Mouse (Mus musculus): Measurements from ENCODE around the gene Tm7sf2.

Gene Tm7sf2

DNA sequence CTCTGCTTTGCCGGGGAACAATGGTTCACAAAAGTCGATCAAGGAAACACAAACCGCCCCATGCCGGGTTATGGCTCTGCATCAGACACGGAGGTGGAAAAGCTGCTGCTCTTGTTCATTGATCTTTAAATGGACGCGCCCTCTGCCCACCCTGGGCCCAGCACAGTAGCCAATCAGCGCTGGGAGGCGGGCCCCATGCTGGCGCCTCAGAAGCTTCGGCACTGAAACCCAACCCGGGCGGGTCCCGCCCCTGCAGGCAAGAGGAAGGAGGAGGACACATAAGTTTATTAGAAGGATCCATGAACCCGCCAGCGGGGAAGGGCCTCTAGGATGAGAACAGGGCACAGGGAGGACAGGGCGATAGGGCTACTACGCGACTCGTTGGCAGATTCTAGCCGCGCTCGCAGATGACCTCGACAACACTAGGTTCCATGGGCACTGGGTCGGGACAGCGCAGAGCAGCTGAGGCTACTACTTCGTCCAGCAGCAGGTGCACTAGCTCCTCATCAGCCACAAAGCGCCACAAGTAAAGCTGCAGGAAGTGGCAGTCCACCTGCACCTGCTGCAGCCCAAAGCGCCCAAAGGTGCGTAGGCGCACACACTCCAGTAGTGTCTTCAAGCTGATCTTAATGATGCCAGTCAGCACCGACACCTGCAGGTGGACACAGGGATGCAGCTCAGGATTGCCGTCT lies at the start of gene Tm7sf2:
TSS of gene Tm7sf2 (minus strand) at position 650 of the 692 bp plus-strand sequence.
- DNase-seq (ENCODE audit: low spot score in 2 of 2): peak; percentile 69 to 77

DNA sequence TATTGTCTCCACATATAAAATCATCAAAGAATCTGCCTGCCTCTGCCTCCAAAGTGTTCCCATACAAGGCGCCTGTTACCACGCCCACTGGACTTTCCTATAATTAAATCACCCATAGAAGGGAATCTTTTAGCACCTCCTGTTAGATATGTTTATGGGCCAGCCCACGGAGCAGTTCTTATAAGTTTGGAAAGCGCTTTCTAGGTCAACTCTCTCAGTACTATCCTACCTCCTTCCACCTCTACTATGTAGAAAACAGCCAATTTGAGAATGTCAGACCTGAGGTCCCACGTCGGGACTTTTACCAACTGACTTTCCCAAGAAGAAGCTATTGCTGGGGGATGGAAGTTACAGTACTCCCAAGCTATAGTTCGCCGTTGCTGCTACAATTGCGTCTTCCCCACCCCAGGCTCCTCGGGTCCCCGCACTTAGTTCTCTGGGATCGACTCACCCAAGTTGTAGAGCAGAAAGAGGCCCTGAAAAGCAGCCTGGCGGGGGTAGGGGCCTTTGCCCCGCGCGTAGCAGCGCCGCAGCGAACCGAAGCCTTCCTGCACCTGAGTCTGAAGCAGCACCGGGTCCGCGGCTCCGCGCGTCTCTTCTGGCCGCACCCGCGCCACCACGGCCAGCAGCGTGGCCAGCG lies 49.3 kb upstream of the Tm7sf2 start:
- DNase-seq (ENCODE audit: low spot score in 2 of 2): no peak

DNA sequence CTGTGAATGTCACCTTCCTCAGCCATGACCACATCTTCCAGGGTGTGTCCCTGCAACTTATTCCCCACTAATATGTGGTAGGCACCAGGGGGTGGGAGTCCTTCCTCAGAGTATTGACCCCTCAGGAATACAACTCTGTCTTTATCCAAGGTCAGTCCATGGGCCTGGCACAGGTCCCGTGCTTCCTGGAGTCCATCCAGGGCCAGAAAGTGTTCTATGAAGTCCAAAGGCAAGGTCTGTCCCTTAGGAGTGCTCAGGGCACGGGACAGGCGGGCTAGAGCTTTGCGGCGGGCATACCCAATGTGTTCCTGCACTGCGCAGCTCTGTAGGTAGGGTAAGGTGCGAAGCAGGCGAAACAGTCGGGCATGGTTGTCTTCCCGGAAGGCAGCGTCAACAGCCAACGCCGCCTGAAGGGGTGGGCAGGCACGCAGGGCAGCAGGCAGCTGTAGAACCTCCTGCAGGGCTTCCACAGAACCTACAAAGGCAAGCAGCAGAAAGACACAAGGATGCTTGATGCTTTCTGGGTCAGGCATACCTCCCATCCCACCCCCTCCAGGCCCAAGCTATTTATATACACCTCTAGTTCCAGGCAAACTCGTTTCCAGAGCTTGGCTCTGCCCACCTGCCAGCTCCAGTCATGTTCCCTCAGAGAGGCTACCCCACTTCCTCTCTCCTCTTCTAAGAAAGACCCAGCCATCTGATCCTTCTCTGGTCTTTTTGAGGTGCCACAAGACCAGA lies 48.1 kb upstream of the Tm7sf2 start:
- no peak for DNase-seq (ENCODE audit: low spot score in 2 of 2)

DNA sequence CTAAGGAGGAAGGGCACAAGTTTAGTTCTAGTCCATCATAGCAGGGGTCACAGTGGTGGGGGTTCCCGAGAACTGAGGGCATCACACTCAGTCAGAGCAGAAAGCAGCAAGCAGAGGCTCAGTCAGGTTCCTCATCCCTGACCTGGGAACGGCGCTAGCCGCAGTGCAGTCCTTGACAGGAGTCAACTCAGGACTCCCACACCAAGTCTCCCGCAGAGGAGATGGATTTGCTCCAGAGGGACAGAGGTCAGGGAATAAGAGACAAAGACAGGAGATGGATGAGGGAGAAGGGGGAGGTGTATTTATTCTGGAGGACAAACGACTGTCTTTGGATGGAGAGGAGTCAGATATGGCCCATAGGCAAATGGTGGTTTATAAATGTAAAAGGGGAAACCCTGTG lies 44.9 kb upstream of the Tm7sf2 start:
- DNase-seq (ENCODE audit: low spot score in 2 of 2): no peak

DNA sequence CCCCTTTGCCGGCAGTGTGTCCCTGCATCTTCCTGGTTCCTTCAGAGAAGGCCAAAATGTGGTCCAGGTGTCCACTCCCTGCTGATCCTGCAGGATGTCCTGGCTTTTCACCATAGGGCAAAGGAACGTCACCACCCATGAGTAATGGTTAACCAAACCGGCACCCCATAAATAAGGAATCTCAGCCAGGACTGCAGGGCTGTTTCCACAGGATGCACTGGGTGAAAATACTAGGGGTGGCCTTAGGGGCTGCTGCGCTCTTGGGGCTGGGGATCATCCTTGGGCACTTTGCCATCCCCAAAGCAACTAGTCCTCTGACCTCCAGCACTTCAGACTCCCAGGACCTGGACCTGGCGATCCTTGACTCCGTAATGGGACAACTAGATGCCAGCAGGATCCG lies 37.4 kb upstream of the Tm7sf2 start, which contains the start of gene Naaladl1:
TSS of gene Naaladl1 (plus strand) at position 197 of the 400 bp plus-strand sequence.
- DNase-seq (ENCODE audit: low spot score in 2 of 2): no peak

DNA sequence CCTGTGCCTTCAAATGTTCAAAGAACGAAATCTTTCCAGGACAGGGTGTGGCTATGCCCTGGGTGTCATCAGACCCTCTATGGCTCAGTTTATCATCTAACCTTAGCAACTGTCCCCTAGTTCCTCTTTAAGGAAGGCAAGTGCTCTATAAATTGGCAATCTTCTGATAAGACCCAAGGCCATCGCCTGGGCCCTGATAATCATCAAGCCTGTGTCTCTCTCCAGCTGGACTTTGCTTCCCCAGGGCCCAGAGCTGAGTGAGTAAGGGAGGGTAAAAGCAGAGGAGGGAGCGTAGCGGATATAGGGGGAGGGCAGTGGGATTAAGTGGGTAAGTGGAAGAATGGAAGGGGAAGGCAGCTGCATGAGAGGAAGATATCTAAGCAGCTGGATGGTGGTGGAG lies 36.3 kb upstream of the Tm7sf2 start:
- DNase-seq (ENCODE audit: low spot score in 2 of 2): no peak

DNA sequence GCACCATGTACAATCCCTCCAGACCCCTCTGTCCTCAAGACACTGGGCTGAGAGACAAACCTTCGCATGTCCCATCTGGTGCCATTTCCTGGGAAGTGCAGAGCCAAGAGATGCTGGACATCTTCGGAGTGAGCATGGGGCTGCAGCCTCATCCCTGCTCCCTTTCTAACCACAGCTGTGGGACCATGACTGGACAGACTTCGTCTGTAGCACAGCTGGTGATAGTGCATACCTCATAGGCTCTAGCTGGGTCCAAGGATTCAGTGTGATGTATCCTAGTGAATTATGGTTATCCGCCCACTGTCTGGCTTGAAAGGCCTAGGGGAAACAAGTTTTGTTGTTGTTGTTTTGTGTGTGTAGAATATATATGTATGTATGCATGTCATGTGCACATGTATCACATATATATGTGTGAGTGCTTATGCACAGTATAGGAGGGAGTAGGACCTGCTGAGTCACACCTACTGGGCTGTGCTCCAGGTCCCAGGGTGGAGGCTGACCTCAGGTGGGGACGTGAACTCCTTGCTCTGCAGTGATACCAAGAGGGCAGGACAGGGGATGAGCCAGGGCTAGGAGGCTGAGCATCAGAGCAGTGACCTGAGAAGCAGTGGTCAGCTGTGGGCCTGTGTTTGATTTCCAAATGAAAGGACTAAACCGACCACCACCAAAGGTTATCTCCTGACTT lies 34.1 kb upstream of the Tm7sf2 start:
- no peak for DNase-seq (ENCODE audit: low spot score in 2 of 2)

DNA sequence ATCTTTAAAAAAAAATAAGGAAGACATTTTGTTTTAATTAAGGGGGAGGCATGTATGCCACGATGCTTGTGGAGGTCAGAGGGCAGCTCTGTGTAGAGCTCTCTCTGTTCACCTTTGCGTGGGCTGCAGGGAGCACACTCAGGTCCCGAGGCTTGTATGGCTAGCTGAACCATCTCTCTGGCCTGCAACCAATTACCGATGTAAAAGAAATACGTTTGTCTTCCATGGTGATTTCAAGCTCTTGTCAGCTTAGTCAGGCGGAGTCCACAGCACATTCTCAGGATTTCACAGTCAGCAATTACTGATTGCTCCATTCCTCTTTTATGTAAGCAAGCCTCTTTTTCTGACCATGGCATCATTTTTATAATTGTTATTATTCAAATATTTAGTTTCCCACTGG lies 33.0 kb upstream of the Tm7sf2 start:
- no peak for DNase-seq (ENCODE audit: low spot score in 2 of 2)

DNA sequence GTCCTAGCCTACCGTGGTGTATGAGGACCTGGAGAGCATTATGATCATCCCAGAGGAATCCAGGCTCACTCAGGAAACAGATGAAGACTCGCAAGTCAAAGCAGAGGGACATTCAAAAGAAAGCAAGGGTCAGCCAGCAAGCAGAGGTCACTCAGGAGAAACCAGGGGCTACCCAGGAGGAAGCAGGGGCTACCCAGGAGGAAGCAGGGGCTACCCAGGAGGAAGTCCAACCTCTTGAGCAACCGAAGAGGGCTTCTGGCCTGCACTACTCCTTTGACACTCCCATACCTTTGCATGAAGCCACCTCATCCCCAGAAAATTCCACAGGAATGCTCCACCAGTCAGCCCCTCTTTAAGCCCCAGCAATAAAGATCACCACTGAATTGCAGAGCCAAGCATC lies 29.7 kb upstream of the Tm7sf2 start:
- no peak for DNase-seq (ENCODE audit: low spot score in 2 of 2)

DNA sequence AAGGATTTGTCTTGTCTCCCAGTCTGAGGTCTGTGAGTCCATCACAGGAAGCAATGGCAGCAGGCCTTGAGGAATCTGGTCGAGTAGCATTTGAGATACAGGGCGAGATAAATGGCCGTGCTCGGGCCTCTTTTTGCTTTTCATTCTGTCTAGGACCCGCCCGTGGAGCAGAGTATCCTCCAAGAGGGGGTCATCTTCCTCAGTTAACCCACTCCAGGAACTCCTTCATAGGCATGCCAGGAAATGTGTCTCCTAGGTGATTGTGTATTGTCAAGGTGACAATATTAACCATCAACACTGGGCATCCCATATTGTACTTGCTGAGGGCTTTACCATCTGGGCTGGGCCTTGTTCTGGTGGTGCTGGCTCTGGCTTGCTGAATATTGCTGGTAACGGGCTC lies 25.9 kb upstream of the Tm7sf2 start, which contains the start of gene AC131692.1:
TSS of gene AC131692.1 (plus strand) at position 301 of the 400 bp plus-strand sequence.
- DNase-seq (ENCODE audit: low spot score in 2 of 2): no peak

DNA sequence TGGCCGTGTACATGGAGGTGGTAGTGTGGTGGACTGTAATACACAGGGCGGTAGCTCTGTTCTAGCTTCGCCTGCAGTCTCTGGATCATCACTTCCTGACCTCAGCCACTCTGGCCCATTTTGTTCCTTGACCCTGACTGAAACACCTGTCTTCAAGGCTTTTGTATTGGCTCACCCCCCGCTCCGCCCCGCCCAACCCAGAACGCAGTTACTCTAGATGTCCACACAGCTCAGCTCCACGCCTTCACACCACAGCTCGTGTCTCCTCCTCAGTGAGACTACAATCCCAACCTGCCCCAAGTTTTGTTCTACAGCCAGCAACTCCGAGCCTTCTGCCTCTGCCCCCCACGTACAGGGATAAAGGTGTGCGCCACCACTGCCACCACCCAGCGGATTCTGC lies 20.7 kb upstream of the Tm7sf2 start:
- no peak for DNase-seq (ENCODE audit: low spot score in 2 of 2)

DNA sequence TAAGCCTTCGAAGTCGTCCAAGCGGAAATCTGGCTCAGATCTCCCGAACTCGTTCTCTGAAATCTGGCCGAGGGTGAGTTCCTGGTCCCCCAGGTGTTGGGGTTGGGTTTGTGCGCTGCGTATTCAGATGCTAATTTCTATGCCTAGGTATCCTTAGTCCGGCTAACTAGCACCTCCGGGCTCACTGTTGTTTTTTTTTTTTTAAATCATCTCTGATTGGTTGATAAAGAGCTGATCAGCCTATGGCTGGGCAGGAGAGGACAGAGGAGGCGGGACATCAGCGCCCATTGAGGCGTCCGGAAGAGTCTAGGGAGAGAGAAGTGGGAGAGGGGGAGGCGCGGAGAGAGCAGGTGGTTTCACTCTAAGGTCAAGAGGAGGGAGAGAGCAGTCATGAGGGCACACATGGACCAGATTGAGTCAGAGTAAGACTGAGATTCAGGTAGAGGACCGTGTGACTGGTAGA lies 17.3 kb upstream of the Tm7sf2 start:
- no peak for DNase-seq (ENCODE audit: low spot score in 2 of 2)

DNA sequence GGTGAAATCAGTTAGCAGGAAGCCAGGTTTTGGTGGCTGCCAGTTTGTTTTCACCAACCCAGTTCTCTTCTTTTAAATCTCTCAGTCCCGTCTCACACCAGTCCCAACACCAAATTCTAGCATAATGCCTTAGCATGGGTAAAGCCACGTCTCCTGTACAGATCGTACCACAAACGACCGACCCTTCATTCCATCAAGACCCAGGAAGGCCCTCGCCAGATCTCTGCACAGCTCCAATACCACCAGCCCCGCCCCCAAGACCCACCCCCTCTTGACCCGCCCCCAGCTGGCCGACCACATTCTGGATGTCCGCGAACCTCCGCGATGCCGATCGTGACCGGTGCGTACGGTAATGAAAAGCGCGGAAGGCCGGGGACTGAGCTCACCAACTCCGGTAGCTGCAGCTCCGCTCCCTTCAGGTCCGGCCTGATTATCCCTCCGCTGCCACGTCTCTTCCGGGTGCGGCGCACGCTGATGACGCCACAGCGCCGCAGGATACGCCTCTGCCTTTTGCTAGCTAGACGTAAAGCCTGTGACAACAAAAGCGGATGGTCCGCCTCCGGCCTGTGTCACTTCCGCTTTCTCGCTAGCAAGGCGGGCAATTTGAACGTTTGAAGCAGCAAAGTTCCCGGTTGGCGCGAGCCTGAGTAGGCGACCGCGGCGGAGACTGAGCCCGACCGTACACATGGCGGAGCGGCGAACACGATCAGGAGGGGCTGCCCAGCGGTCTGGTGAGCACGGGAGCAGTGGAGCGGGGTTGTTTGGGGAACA lies 16.5 kb upstream of the Tm7sf2 start, which contains the start of the genes Zfpl1 and Cdca5:
TSS of gene Zfpl1 (minus strand) at position 479 of the 771 bp plus-strand sequence.
TSS of gene Cdca5 (plus strand) at position 506 of the 771 bp plus-strand sequence.
- DNase-seq (ENCODE audit: low spot score in 2 of 2): peak; percentile 92 to 93

DNA sequence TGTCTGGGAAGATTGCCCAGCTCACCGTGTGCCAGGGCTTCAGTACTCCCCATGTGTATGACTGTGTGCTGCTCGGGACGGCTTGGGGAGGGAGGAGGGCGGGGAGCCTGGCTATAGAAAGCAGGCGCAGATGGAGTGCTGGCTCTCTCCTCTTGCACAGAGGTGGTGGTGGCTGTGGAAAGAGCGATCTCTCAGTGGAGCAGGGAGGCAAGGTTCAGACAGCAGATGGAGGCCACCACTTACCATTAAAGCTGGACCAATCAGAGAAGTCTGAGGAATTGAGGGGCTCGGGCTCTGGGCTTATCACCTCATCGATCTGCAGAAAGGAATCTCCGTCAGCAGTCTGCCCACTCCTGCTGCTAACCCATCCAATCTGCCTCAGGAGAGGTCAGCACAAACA lies 14.0 kb upstream of the Tm7sf2 start, which contains the start of gene Gm28374:
TSS of gene Gm28374 (minus strand) at position 101 of the 400 bp plus-strand sequence.
- DNase-seq (ENCODE audit: low spot score in 2 of 2): no peak

DNA sequence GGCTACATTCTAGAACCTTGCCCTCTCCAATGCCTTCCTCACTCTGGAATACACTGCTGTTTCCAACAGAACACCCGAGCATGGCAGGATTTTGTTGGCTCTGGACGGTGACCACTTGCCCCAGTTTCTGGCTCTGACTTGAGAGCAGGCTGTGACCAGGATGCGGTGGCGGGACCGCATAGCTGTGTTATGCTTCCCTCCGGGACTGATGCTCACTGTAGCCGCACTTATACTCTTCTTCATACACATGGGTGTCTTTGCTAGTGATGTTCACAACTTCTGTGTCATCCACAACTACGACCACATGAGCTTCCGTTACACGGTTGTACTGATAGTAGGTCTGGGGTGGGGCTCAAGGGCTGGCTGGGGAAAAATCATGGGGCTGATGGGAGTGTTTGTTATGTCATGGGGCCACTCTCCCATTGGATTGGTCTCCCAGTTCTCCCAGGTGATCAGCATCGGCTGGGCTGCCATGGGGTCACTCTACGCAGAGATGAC lies 11.9 kb upstream of the Tm7sf2 start, which contains the start of gene Tmem262:
TSS of gene Tmem262 (plus strand) at position 51 of the 498 bp plus-strand sequence.
- DNase-seq (ENCODE audit: low spot score in 2 of 2): no peak

DNA sequence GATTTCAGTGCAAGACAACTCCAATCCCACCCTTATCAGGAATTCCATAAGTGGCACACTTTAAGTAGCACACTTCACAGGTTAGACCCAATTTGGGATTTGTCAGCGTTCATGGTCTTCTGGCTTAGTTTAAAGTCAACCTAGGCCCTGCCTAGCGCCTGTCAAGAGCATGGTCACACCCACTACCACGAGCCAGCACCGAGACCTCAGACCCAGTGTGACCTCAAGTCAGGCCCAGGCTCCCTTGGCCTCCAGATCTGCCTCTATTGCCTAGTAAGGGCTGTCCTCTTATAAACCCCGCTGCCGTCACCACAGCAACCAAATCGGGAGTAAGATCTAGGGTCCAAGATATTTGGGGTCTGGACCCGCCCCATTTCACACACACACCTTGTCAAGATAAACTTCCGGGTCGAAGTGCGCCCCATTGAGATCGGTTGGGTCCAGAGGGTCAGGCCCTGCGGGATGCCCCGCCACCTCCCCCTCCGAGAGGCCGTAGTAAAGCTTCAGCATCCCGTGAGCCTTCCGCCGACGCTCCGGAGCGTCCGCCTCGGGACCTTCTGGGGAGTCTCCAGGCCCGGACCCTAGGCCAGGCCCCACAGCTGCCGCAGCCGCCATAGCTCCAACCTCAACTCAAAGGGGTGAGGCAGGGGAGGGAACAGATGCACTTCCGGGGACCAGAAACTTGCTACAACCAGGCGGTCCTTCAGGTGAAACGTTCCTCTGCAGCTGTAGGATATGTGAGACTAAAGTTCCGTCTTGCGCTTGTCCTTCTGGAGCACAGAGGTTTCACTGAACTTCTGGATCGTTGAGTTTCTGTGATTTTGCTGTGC lies 8.6 kb upstream of the Tm7sf2 start, which contains the start of gene Vps51:
TSS of gene Vps51 (minus strand) at position 668 of the 830 bp plus-strand sequence.
- peak; percentile 73 to 85 for DNase-seq (ENCODE audit: low spot score in 2 of 2)

DNA sequence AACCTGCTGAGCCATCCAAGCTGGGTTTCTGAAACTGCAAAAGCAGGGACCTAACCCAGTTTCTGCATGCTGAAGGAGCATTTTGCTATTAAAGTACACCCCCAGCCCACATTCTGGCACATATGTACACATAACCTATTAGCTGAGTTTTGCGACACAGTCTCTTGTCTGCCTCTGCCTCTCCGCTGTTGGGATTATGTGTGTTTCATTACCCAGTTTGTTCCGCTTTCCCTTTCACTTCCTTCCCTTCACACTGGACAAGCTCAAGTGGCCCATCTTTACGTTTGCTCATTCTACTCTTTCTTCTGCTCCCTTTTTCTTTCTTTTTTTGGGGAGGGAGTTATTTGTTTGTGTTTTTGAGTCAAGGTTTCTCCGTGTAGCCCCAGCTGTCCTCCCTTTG lies 5.7 kb upstream of the Tm7sf2 start:
- DNase-seq (ENCODE audit: low spot score in 2 of 2): no peak

DNA sequence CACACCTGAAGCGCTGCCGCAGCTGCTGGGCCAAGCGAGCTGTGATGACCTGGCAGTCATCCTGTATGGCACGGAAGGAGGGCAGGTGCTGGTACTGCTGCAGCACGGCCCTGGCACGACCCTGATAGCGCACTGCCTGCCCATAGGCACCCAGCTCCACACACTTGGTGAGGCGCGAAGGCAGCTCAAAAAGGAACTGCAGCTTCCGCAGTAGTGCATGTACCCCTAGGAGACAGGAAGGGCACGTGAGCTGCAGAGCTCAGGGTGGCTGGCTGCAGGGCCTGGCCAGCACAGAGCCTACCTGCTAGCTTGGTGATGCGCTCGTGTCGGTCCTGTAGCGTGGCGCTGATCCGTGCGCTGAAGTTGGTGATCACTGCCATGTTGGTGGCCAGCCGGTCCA lies 3.1 kb upstream of the Tm7sf2 start:
- DNase-seq (ENCODE audit: low spot score in 2 of 2): no peak

DNA sequence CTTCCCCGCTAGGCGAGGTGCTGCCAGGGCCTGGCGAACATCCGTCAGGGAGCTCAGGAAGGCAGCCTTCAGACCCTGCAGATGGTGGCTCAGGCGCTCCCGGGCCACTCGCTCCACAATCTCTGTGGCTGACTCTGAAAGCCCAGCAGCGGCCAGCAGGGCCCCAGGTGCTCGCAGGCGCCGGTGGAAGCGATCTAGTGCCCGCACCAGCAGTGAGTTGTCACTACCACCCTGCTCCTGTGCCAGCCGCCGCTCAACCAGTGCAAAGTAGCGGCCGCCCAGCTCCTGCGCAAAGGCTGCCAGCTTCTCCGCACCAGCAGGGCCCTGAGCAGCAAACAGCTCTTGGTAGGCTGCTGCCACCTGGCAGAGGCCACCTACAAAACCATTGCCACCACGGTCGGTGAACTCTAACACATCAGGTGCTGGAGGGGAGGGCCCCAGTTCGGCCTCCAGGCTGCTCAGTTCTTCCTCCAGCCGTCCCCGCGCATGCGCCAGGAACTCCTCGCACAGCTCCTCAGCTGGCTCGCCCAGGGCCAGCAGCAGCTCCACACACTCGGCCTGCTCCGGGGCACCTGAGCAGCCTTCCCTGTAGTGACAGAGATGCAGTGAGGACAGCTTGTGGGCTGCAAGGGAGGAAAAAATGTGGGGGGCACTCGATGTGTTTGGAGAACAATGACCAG lies 2.5 kb upstream of the Tm7sf2 start:
- DNase-seq (ENCODE audit: low spot score in 2 of 2): no peak
